Mouse (Mus musculus): Measurements from ENCODE around the gene Cpa5. TPM values are rescaled to one million over a fixed set of nuclear protein-coding genes. Genes with fewer than 3 reads are reported as not detected.

Cpa5 gene
- polyA plus RNA-seq, 3 experiments from 2014 or later: not detected

Other genes starting within 250 kb of the Cpa5 start
- gene Zc3hc1, start 220.0 kb upstream of the Cpa5 start, polyA plus RNA-seq (2017; shearing (Covaris generic)): 10 to 100 TPM; 34.5 to 58.1 (median 44.4) TPM
- gene Klhdc10, start 209.1 kb upstream of the Cpa5 start, polyA plus RNA-seq (2017; shearing (Covaris generic)): 1 to 10 TPM in 2 of 3 experiments, under 1 TPM in 1; 0.94 to 3.8 (median 2.2) TPM
- 10 to 100 TPM; 56.2 to 68.8 (median 61.0) TPM for gene Tmem209, start 101.2 kb upstream of the Cpa5 start, polyA plus RNA-seq (2017; shearing (Covaris generic))
- not detected for gene Ssmem1, start 101.2 kb upstream of the Cpa5 start, polyA plus RNA-seq (2017; shearing (Covaris generic))
- under 1 TPM in 1 of 3 experiments, not detected in 2; 0.71 TPM for gene Cpa2, start 69.4 kb upstream of the Cpa5 start, polyA plus RNA-seq (2017; shearing (Covaris generic))
- not detected for gene Cpa4, start 42.6 kb upstream of the Cpa5 start, polyA plus RNA-seq (2017; shearing (Covaris generic))
- not detected for gene Cpa1, start 28.2 kb downstream of the Cpa5 start, polyA plus RNA-seq (2017; shearing (Covaris generic))
- gene Cep41, start 82.7 kb downstream of the Cpa5 start, polyA plus RNA-seq (2017; shearing (Covaris generic)): 10 to 100 TPM in 2 of 3 experiments, 1 to 10 TPM in 1; 7.9 to 12.0 (median 11.4) TPM
- 1 to 10 TPM in 2 of 3 experiments, under 1 TPM in 1; 0.82 to 1.7 (median 1.5) TPM for gene Mest, start 112.5 kb downstream of the Cpa5 start, polyA plus RNA-seq (2017; shearing (Covaris generic))

Data from inflammation-experienced regulatory T-cells, adult 6 months (primary cell).